Mouse (Mus musculus) liver, embryonic 13.5 days (tissue): ENCODE measurements around the gene Gfi1. TPM values are rescaled to one million over a fixed set of nuclear protein-coding genes. Genes with fewer than 3 reads are reported as not detected.

ENCODE experiments used
- polyA plus RNA-seq: library from polyadenylated mRNA; unstranded; fragments of >200 nt; fragmentation: Nextera tagmentation; extraction: Ambion mirVana; gene quantifications from 2 replicates; pipeline ENCODE4 v1.2.1, GENCODE M21; 2015

Gfi1 gene
- polyA plus RNA-seq, 1 experiment from 2014 or later = 0.65 TPM

Other genes with a start within 250 kb of the Gfi1 start
- 0.05 and 0.08 TPM in 2 replicates for gene Gm42669, start 218.4 kb downstream of the Gfi1 start, polyA plus RNA-seq
- gene 1700028K03Rik, start 191.3 kb downstream of the Gfi1 start, polyA plus RNA-seq = 0.01 and 0.07 TPM in 2 replicates
- gene Rpap2, start 128.7 kb downstream of the Gfi1 start, polyA plus RNA-seq = 5.7 and 8.1 TPM in 2 replicates
- 9.5 and 11.3 TPM in 2 replicates for gene Glmn, start 128.1 kb downstream of the Gfi1 start, polyA plus RNA-seq
- 0.09 and 0.10 TPM in 2 replicates for gene Ube2d2b, start 104.1 kb upstream of the Gfi1 start, polyA plus RNA-seq
- 51.3 and 55.5 TPM in 2 replicates for gene Evi5, start 149.1 kb upstream of the Gfi1 start, polyA plus RNA-seq
- gene Rpl5, start 174.5 kb upstream of the Gfi1 start, polyA plus RNA-seq = 48.8 and 51.9 TPM in 2 replicates